Mouse (Mus musculus) bone marrow macrophage, adult 2 months (primary cell): ENCODE results near the gene Susd1.

Source experiments
- CTCF ChIP-seq: IDR thresholded peaks from 2 replicates; pipeline ENCODE4 v1.5.1; 2012; ENCODE audit warnings: low read depth, mild to moderate bottlenecking, low read length, moderate library complexity
- POLR2A ChIP-seq: IDR thresholded peaks from 2 replicates; pipeline ENCODE4 v1.6.1; 2012; ENCODE audit warnings: mild to moderate bottlenecking, low read depth, low read length, borderline replicate concordance

DNA sequence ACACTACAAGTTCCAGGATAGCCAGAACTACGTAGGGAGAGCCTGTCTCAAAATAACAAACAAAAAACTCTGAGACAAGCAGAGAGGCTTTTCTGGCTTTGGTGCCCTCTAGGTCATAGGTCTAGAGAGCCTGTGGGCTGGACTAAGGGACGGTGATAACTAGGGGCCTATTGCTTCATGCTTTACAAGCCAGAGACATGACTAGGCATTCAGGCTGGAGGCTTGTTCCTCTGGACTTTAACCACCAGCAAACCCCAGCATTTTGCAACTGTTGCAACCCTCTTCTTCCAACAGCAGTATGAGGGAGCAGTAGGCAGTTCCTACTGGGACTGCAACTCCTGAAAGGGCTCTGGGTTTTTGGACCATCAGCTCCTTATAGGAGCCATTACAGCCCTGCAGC lies 1.5 kb upstream of the Susd1 start:
- TF ChIP-seq CTCF (no peak), POLR2A (no peak)
